Mouse (Mus musculus) testis, adult 2 months (tissue): Measurements from ENCODE around the gene Rab14. TPM values are rescaled to one million over a fixed set of nuclear protein-coding genes. Genes with fewer than 3 reads are reported as not detected.

Experiments used
- H3K27ac ChIP-seq: fragments of 200-500 bp; 2 replicates; pipeline ENCODE4 v1.5.1; 2012; ENCODE audit warnings: low read depth, low read length; ENCODE audit not compliant: control insufficient read depth, insufficient read depth
- H3K27me3 ChIP-seq: fragments of 200-500 bp; 2 replicates; pipeline ENCODE4 v1.6.1; 2012; ENCODE audit warnings: mild to moderate bottlenecking, low read length, moderate library complexity; ENCODE audit not compliant: control insufficient read depth, insufficient read depth
- H3K36me3 ChIP-seq: fragments of 200-500 bp; 2 replicates; pipeline ENCODE4 v1.6.1; 2012; ENCODE audit warnings: mild to moderate bottlenecking, low read length; ENCODE audit not compliant: control insufficient read depth, insufficient read depth
- H3K4me1 ChIP-seq: fragments of 200-500 bp; 2 replicates; pipeline ENCODE4 v1.6.1; 2012; ENCODE audit warnings: low read length; ENCODE audit not compliant: control insufficient read depth, insufficient read depth
- H3K4me3 ChIP-seq: fragments of 200-500 bp; 2 replicates; pipeline ENCODE4 v1.5.1; 2012; ENCODE audit warnings: low read depth, mild to moderate bottlenecking, low read length, moderate library complexity, mixed read lengths; ENCODE audit not compliant: control insufficient read depth
- CTCF ChIP-seq: fragments of 200-500 bp; IDR thresholded peaks from 2 replicates; pipeline ENCODE4 v1.5.1; 2012; ENCODE audit warnings: low read depth, mild to moderate bottlenecking, inconsistent platforms, low read length, moderate library complexity; ENCODE audit not compliant: control insufficient read depth, insufficient read depth, insufficient replicate concordance
- POLR2A ChIP-seq: fragments of 200-500 bp; IDR thresholded peaks from 2 replicates; pipeline ENCODE4 v1.6.1; 2012; ENCODE audit warnings: low read depth, mild to moderate bottlenecking, inconsistent platforms, low read length, moderate library complexity; ENCODE audit not compliant: control insufficient read depth
- polyA plus RNA-seq: library from polyadenylated mRNA; depleted of rRNA; stranded (reverse); fragments of >200 nt; gene quantifications from 2 replicates; pipeline ENCODE4 v1.2.3, GENCODE M21; 2012

Rab14 gene
- polyA plus RNA-seq, 1 experiment = 20.1 TPM

- no peak overlapping the region for H3K4me3 ChIP-seq
- peaks cover 7% of the 10 kb centered on the region for H3K36me3 ChIP-seq
- no peak for TF ChIP-seq POLR2A
- TF ChIP-seq CTCF = no peak
- no peak overlapping the region for H3K27ac ChIP-seq
- 0 out of 2 replicates have a peak, but pooled peaks cover 2% of the 10 kb centered on the region for H3K4me1 ChIP-seq
- no peaks in the 10 kb centered on the region for H3K27me3 ChIP-seq
Measured at GRCm38 (mm10) chr2:35165416-35165815, 35.5 kb downstream of the Rab14 start.

- Histone ChIP-seq H3K27me3 (no peaks in the 10 kb centered on the region), H3K4me1 (0 out of 2 replicates have a peak, but pooled peaks cover 2% of the 10 kb centered on the region), H3K4me3 (no peak overlapping the region), H3K36me3 (peaks cover 1% of the 10 kb centered on the region), H3K27ac (no peak overlapping the region)
- TF ChIP-seq POLR2A (no peak), CTCF (no peak)
Measured at GRCm38 (mm10) chr2:35163396-35163795, 37.5 kb downstream of the Rab14 start.

- Histone ChIP-seq H3K4me1 (0 out of 2 replicates have a peak, but pooled peaks cover 2% of the 10 kb centered on the region), H3K27me3 (no peaks in the 10 kb centered on the region), H3K36me3 (peaks cover 1% of the 10 kb centered on the region), H3K4me3 (no peak overlapping the region), H3K27ac (no peak overlapping the region)
- TF ChIP-seq CTCF (no peak), POLR2A (no peak)
Measured at GRCm38 (mm10) chr2:35161846-35162488, 39.0 kb downstream of the Rab14 start.

- no peak overlapping the region for H3K4me3 ChIP-seq
- H3K4me1 ChIP-seq = 0 out of 2 replicates have a peak, but pooled peaks cover 2% of the 10 kb centered on the region
- peaks cover 4% of the 10 kb centered on the region for H3K36me3 ChIP-seq
- no peak overlapping the region for H3K27ac ChIP-seq
- H3K27me3 ChIP-seq = no peaks in the 10 kb centered on the region
- no peak for TF ChIP-seq POLR2A
- TF ChIP-seq CTCF = no peak
Measured at GRCm38 (mm10) chr2:35160206-35160605, 40.7 kb downstream of the Rab14 start.

GRCm38 (mm10) chr2:35158358-35158757 lies 42.6 kb downstream of the Rab14 start:
- Histone ChIP-seq H3K27me3 (no peaks in the 10 kb centered on the region), H3K36me3 (peaks cover 5% of the 10 kb centered on the region), H3K27ac (no peak overlapping the region), H3K4me1 (0 out of 2 replicates have a peak, but pooled peaks cover 2% of the 10 kb centered on the region), H3K4me3 (no peak overlapping the region)
- no peak for TF ChIP-seq CTCF
- no peak for TF ChIP-seq POLR2A

GRCm38 (mm10) chr2:35157836-35158235 lies 43.1 kb downstream of the Rab14 start:
- Histone ChIP-seq H3K4me1 (0 out of 2 replicates have a peak, but pooled peaks cover 2% of the 10 kb centered on the region), H3K27ac (no peak overlapping the region), H3K4me3 (no peak overlapping the region), H3K27me3 (no peaks in the 10 kb centered on the region), H3K36me3 (peaks cover 5% of the 10 kb centered on the region)
- no peak for TF ChIP-seq POLR2A
- no peak for TF ChIP-seq CTCF

- Histone ChIP-seq H3K4me3 (no peak overlapping the region), H3K27me3 (no peaks in the 10 kb centered on the region), H3K27ac (no peak overlapping the region), H3K4me1 (0 out of 2 replicates have a peak, but pooled peaks cover 2% of the 10 kb centered on the region), H3K36me3 (peaks cover 5% of the 10 kb centered on the region)
- no peak for TF ChIP-seq POLR2A
- TF ChIP-seq CTCF = no peak
Measured at GRCm38 (mm10) chr2:35156985-35157384, 43.9 kb downstream of the Rab14 start.
